Mouse (Mus musculus) small intestine, adult 2 months (tissue): ENCODE data around the gene Slc22a20. TPM values are rescaled to one million over a fixed set of nuclear protein-coding genes. Genes with fewer than 3 reads are reported as not detected.

Source experiments
- H3K27ac ChIP-seq: fragments of 200-500 bp; 2 replicates; pipeline ENCODE4 v1.5.1; 2012; ENCODE audit warnings: low read depth, low read length, control low read depth, inconsistent platforms; ENCODE audit not compliant: insufficient read depth
- H3K27me3 ChIP-seq: fragments of 200-500 bp; 2 replicates; pipeline ENCODE4 v1.6.1; 2012; ENCODE audit warnings: mild to moderate bottlenecking, moderate library complexity, low read length, inconsistent platforms; ENCODE audit not compliant: control insufficient read depth, insufficient read depth
- H3K36me3 ChIP-seq: fragments of 200-500 bp; 2 replicates; pipeline ENCODE4 v1.6.1; 2012; ENCODE audit warnings: mild to moderate bottlenecking, low read length, control low read depth, inconsistent platforms; ENCODE audit not compliant: control insufficient read depth, insufficient read depth
- H3K4me1 ChIP-seq: fragments of 200-500 bp; 2 replicates; pipeline ENCODE4 v1.6.1; 2012; ENCODE audit warnings: low read length, inconsistent platforms, mixed read lengths; ENCODE audit not compliant: control insufficient read depth, insufficient read depth, insufficient read length
- H3K4me3 ChIP-seq: fragments of 200-500 bp; 2 replicates; pipeline ENCODE4 v1.5.1; 2012; ENCODE audit warnings: low read depth, mild to moderate bottlenecking, control low read depth, inconsistent platforms, low read length, moderate library complexity
- CTCF ChIP-seq: fragments of 200-500 bp; IDR thresholded peaks from 2 replicates; pipeline ENCODE4 v1.5.1; 2012; ENCODE audit warnings: low read depth, mild to moderate bottlenecking, control low read depth, inconsistent platforms, low read length, moderate library complexity, mixed read lengths; ENCODE audit not compliant: insufficient replicate concordance, insufficient read length; ENCODE audit errors: extremely low read depth
- POLR2A ChIP-seq: fragments of 200-500 bp; IDR thresholded peaks from 2 replicates; pipeline ENCODE4 v1.6.1; 2012; ENCODE audit warnings: low read depth, mild to moderate bottlenecking, control low read depth, inconsistent platforms, low read length, moderate library complexity
- WGBS: fragments of 180-500 bp; shearing (Covaris S2); methylation state at CpG from one replicate; pipeline ENCODE4 v1.1.7; 2018; 5-methylcytosine and 5-hydroxymethylcytosine counted together
- polyA plus RNA-seq: library from polyadenylated mRNA; depleted of rRNA; stranded (reverse); fragments of >200 nt; gene quantifications from 2 replicates; pipeline ENCODE4 v1.2.3, GENCODE M21; 2012

Gene Slc22a20
- polyA plus RNA-seq, 1 experiment: 0.08 TPM

GRCm38 (mm10) chr19:5989585-5989984 is 3.6 kb upstream of the Slc22a20 start:
- H3K36me3 ChIP-seq: peaks cover 51% of the 10 kb centered on the region
- TF ChIP-seq POLR2A: no peak
- no peak for TF ChIP-seq CTCF
- peaks cover 6% of the 10 kb centered on the region for H3K4me1 ChIP-seq
- no peak overlapping the region for H3K27ac ChIP-seq
- WGBS: 16% methylated on average over 6 of the region's 6 CpGs
- no peak overlapping the region for H3K4me3 ChIP-seq
- H3K27me3 ChIP-seq: no peaks in the 10 kb centered on the region

GRCm38 (mm10) chr19:5988815-5989452 is 3.0 kb upstream of the Slc22a20 start:
- H3K27me3 ChIP-seq: no peaks in the 10 kb centered on the region
- no peak overlapping the region; the same call in 1 of the 2 replicates for H3K27ac ChIP-seq
- peaks cover 6% of the 10 kb centered on the region for H3K4me1 ChIP-seq
- WGBS: 5% methylated on average over 13 of the region's 13 CpGs
- TF ChIP-seq CTCF (no peak), POLR2A (no peak)
- no peak overlapping the region for H3K4me3 ChIP-seq
- peaks cover 45% of the 10 kb centered on the region for H3K36me3 ChIP-seq

GRCm38 (mm10) chr19:5988027-5988814 is 2.3 kb upstream of the Slc22a20 start:
- Histone ChIP-seq H3K36me3 (peaks cover 38% of the 10 kb centered on the region), H3K27me3 (no peaks in the 10 kb centered on the region), H3K27ac (no peak overlapping the region), H3K4me3 (no peak overlapping the region), H3K4me1 (peaks cover 6% of the 10 kb centered on the region)
- 48% methylated on average over 5 of the region's 5 CpGs for WGBS
- TF ChIP-seq CTCF: no peak
- no peak for TF ChIP-seq POLR2A

GRCm38 (mm10) chr19:5980477-5980876 is 5.5 kb downstream of the Slc22a20 start:
- Histone ChIP-seq H3K4me3 (no peak overlapping the region), H3K36me3 (no peaks in the 10 kb centered on the region), H3K4me1 (no peaks in the 10 kb centered on the region), H3K27me3 (no peaks in the 10 kb centered on the region), H3K27ac (no peak overlapping the region)
- TF ChIP-seq POLR2A (no peak), CTCF (no peak)
- 91% methylated on average over 9 of the region's 9 CpGs for WGBS

- H3K36me3 ChIP-seq: no peaks in the 10 kb centered on the region
- TF ChIP-seq POLR2A (no peak), CTCF (no peak)
- H3K27ac ChIP-seq: no peak overlapping the region
- no peaks in the 10 kb centered on the region for H3K4me1 ChIP-seq
- H3K27me3 ChIP-seq: no peaks in the 10 kb centered on the region
- 79% methylated on average over 3 of the region's 3 CpGs for WGBS
- H3K4me3 ChIP-seq: no peak overlapping the region
These were observed 8.2 kb downstream of the Slc22a20 start for GRCm38 (mm10) chr19:5977717-5978116.

- no peaks in the 10 kb centered on the region for H3K36me3 ChIP-seq
- TF ChIP-seq CTCF: no peak
- no peak for TF ChIP-seq POLR2A
- 77% methylated on average over 4 of the region's 4 CpGs for WGBS
- no peak overlapping the region for H3K4me3 ChIP-seq
- H3K27me3 ChIP-seq: no peaks in the 10 kb centered on the region
- H3K4me1 ChIP-seq: peaks cover under 1% of the 10 kb centered on the region; the same call in 1 of the 2 replicates
- H3K27ac ChIP-seq: no peak overlapping the region
These were observed 10.3 kb downstream of the Slc22a20 start for GRCm38 (mm10) chr19:5975676-5976075.

- Histone ChIP-seq H3K4me1 (peaks cover 5% of the 10 kb centered on the region; the same call in 1 of the 2 replicates), H3K36me3 (no peaks in the 10 kb centered on the region), H3K27me3 (no peaks in the 10 kb centered on the region), H3K4me3 (no peak overlapping the region), H3K27ac (no peak overlapping the region)
- TF ChIP-seq POLR2A (no peak), CTCF (no peak)
- 73% methylated on average over 4 of the region's 4 CpGs for WGBS
These were observed 10.8 kb downstream of the Slc22a20 start for GRCm38 (mm10) chr19:5975112-5975511.
